Mouse (Mus musculus) MEL (cell line): ENCODE measurements at regions not wholly inside any gene's neighbourhood (a gene's known extent, or its start where the extent isn't known, plus 50 kb on each side); places are given as distances from the start of the nearest gene placed in this dataset.

Experiments
- DNase-seq: peaks from one replicate; pipeline ENCODE4 v3.0.0; 2011; ENCODE audit warnings: low read depth, low spot score
- H3K27ac ChIP-seq: 2 replicates; pipeline ENCODE4 v1.5.1; 2012; ENCODE audit warnings: low read depth, mild to moderate bottlenecking, control low read depth, low read length, moderate library complexity; ENCODE audit not compliant: control insufficient read depth
- H3K27me3 ChIP-seq, 2 experiments: fragments of 150-350 bp in 1 of 2; sonication (generic) in 1 of 2; 2 replicates each; pipeline ENCODE4 v1.6.1; 2012; ENCODE audit warnings: low read length in 2 of 2, mild to moderate bottlenecking in 2 of 2, improper control_type of control experiment in 1 of 2, moderate library complexity in 1 of 2; ENCODE audit not compliant: insufficient read depth in 2 of 2, control insufficient read depth in 1 of 2
- H3K36me3 ChIP-seq, 2 experiments: 2 replicates each; pipeline ENCODE4 v1.6.1; 2012 to 2014; ENCODE audit warnings: low read length in 2 of 2, improper control_type of control experiment in 1 of 2, inconsistent platforms in 1 of 2, mild to moderate bottlenecking in 1 of 2; ENCODE audit not compliant: insufficient read depth in 2 of 2, control insufficient read depth in 1 of 2
- H3K4me1 ChIP-seq, 2 experiments: fragments of 150-350 bp in 1 of 2; sonication (generic) in 1 of 2; 2 replicates each; pipeline ENCODE4 v1.6.1; 2012; ENCODE audit warnings: low read length in 2 of 2, improper control_type of control experiment in 1 of 2, mild to moderate bottlenecking in 1 of 2; ENCODE audit not compliant: insufficient read depth in 2 of 2, control insufficient read depth in 1 of 2
- H3K4me3 ChIP-seq, 2 experiments: fragments of 150-350 bp in 1 of 2; sonication (generic) in 1 of 2; 2 replicates each; pipeline ENCODE4 v1.5.1; 2012; ENCODE audit warnings: low read depth in 2 of 2, low read length in 2 of 2, mild to moderate bottlenecking in 2 of 2, moderate library complexity in 2 of 2, control low read depth in 1 of 2, improper control_type of control experiment in 1 of 2; ENCODE audit not compliant: control insufficient read depth in 1 of 2, insufficient read depth in 1 of 2
- H3K79me2 ChIP-seq: 2 replicates; pipeline ENCODE4 v1.6.1; 2012; ENCODE audit warnings: mild to moderate bottlenecking, low read length, moderate library complexity; ENCODE audit not compliant: control insufficient read depth, poor library complexity, insufficient read depth
- H3K9ac ChIP-seq: 2 replicates; pipeline ENCODE4 v1.6.1; 2012; ENCODE audit warnings: low read depth, mild to moderate bottlenecking, control low read depth, low read length, moderate library complexity; ENCODE audit not compliant: control insufficient read depth, poor library complexity, severe bottlenecking
- H3K9me3 ChIP-seq: fragments of 150-350 bp; sonication (generic); replicated peaks from 2 replicates; pipeline ENCODE4 v1.6.1; 2012; ENCODE audit warnings: mild to moderate bottlenecking, low read length, improper control_type of control experiment, moderate library complexity; ENCODE audit not compliant: insufficient read depth
- CHD1 ChIP-seq: IDR thresholded peaks from 2 replicates; pipeline ENCODE4 v1.6.1; 2012; ENCODE audit warnings: low read depth, mild to moderate bottlenecking, inconsistent platforms, low read length, improper control_type of control experiment
- CHD2 ChIP-seq: IDR thresholded peaks from 2 replicates; pipeline ENCODE4 v1.6.1; 2011; ENCODE audit warnings: low read length, improper control_type of control experiment
- ELF1 ChIP-seq: IDR thresholded peaks from 2 replicates; pipeline ENCODE4 v1.6.1; 2014; ENCODE audit warnings: low read depth, mild to moderate bottlenecking, inconsistent platforms, low read length, improper control_type of control experiment, moderate library complexity
- EP300 ChIP-seq, 2 experiments: IDR thresholded peaks; 2 replicates each; pipeline ENCODE4 v1.6.1; 2011; ENCODE audit warnings: improper control_type of control experiment in 2 of 2, low read length in 2 of 2, low read depth in 1 of 2, mild to moderate bottlenecking in 1 of 2
- ETS1 ChIP-seq: IDR thresholded peaks from 2 replicates; pipeline ENCODE4 v1.6.1; 2012; ENCODE audit warnings: low read depth, mild to moderate bottlenecking, inconsistent platforms, low read length, improper control_type of control experiment, moderate library complexity
- GABPA ChIP-seq: IDR thresholded peaks from 2 replicates; pipeline ENCODE4 v1.6.1; 2012; ENCODE audit warnings: low read depth, mild to moderate bottlenecking, inconsistent platforms, low read length, improper control_type of control experiment, moderate library complexity
- GATA1 ChIP-seq: IDR thresholded peaks from 2 replicates; pipeline ENCODE4 v1.6.1; 2011; ENCODE audit warnings: low read depth, low read length, improper control_type of control experiment
- HCFC1 ChIP-seq: IDR thresholded peaks from 2 replicates; pipeline ENCODE4 v1.6.1; 2012; ENCODE audit warnings: low read depth, mild to moderate bottlenecking, inconsistent platforms, low read length, improper control_type of control experiment, moderate library complexity
- KAT2A ChIP-seq: conservative IDR thresholded peaks from 2 replicates; pipeline ENCODE4 v1.6.1; 2012; ENCODE audit warnings: low read depth, low read length, improper control_type of control experiment, inconsistent platforms
- MAFK ChIP-seq: IDR thresholded peaks from 2 replicates; pipeline ENCODE4 v1.6.1; 2011; ENCODE audit warnings: low read depth, mild to moderate bottlenecking, low read length, improper control_type of control experiment, borderline replicate concordance
- MAX ChIP-seq: IDR thresholded peaks from 2 replicates; pipeline ENCODE4 v1.6.1; 2011; ENCODE audit warnings: low read length, improper control_type of control experiment
- MEF2A ChIP-seq: IDR thresholded peaks from 2 replicates; pipeline ENCODE4 v1.6.1; 2014; ENCODE audit warnings: low read depth, mild to moderate bottlenecking, inconsistent platforms, low read length, improper control_type of control experiment; ENCODE audit not compliant: poor library complexity, insufficient replicate concordance, severe bottlenecking; ENCODE audit errors: extremely low read depth
- MYC ChIP-seq: IDR thresholded peaks from 2 replicates; pipeline ENCODE4 v1.6.1; 2011; ENCODE audit warnings: low read depth, mild to moderate bottlenecking, low read length, improper control_type of control experiment, moderate library complexity
- NELFE ChIP-seq: IDR thresholded peaks from 2 replicates; pipeline ENCODE4 v1.6.1; 2011; ENCODE audit warnings: low read depth, low read length, improper control_type of control experiment
- NRF1 ChIP-seq: IDR thresholded peaks from 2 replicates; pipeline ENCODE4 v1.6.1; 2014; ENCODE audit warnings: low read depth, mild to moderate bottlenecking, inconsistent platforms, low read length, improper control_type of control experiment, moderate library complexity; ENCODE audit not compliant: poor library complexity, insufficient read depth, severe bottlenecking
- POLR2A ChIP-seq, 2 experiments: IDR thresholded peaks; 2 replicates each; pipeline ENCODE4 v1.6.1; 2011 to 2012; ENCODE audit warnings: low read length in 2 of 2, mild to moderate bottlenecking in 2 of 2, control low read depth in 1 of 2, improper control_type of control experiment in 1 of 2, low read depth in 1 of 2, moderate library complexity in 1 of 2; ENCODE audit not compliant: control insufficient read depth in 1 of 2, insufficient read depth in 1 of 2, poor library complexity in 1 of 2
- SIN3A ChIP-seq: IDR thresholded peaks from 2 replicates; pipeline ENCODE4 v1.6.1; 2012; ENCODE audit warnings: low read length, improper control_type of control experiment, inconsistent platforms
- SMC3 ChIP-seq: IDR thresholded peaks from 2 replicates; pipeline ENCODE4 v1.6.1; 2011; ENCODE audit warnings: low read depth, low read length, improper control_type of control experiment
- TBP ChIP-seq: IDR thresholded peaks from 2 replicates; pipeline ENCODE4 v1.8.0; 2011; ENCODE audit warnings: low read depth, low read length, improper control_type of control experiment
- TCF12 ChIP-seq: IDR thresholded peaks from 2 replicates; pipeline ENCODE4 v1.6.1; 2014; ENCODE audit warnings: low read depth, mild to moderate bottlenecking, inconsistent platforms, low read length, improper control_type of control experiment, moderate library complexity
- UBTF ChIP-seq: IDR thresholded peaks from 2 replicates; pipeline ENCODE4 v1.6.1; 2012; ENCODE audit warnings: low read depth, mild to moderate bottlenecking, inconsistent platforms, low read length, improper control_type of control experiment, moderate library complexity, borderline replicate concordance; ENCODE audit not compliant: insufficient read depth
- USF1 ChIP-seq: IDR thresholded peaks from 2 replicates; pipeline ENCODE4 v1.6.1; 2014; ENCODE audit warnings: low read depth, mild to moderate bottlenecking, inconsistent platforms, low read length, improper control_type of control experiment, moderate library complexity
- USF2 ChIP-seq, 2 experiments: IDR thresholded peaks; 2 replicates each; pipeline ENCODE4 v1.6.1; 2011 to 2012; ENCODE audit warnings: improper control_type of control experiment in 2 of 2, low read length in 2 of 2, borderline replicate concordance in 1 of 2, inconsistent platforms in 1 of 2, low read depth in 1 of 2, mild to moderate bottlenecking in 1 of 2; ENCODE audit not compliant: insufficient read depth in 1 of 2
- ZMIZ1 ChIP-seq: IDR thresholded peaks from 2 replicates; pipeline ENCODE4 v1.6.1; 2012; ENCODE audit warnings: low read depth, mild to moderate bottlenecking, inconsistent platforms, low read length, improper control_type of control experiment, moderate library complexity

- Histone ChIP-seq H3K4me1 (no peaks in the 10 kb centered on the region), H3K79me2 (no peaks in the 10 kb centered on the region), H3K4me3 (no peak overlapping the region), H3K27me3 (no peaks in the 10 kb centered on the region), H3K9ac (no peak overlapping the region), H3K9me3 (no peaks in the 10 kb centered on the region), H3K36me3 (no peaks in the 10 kb centered on the region), H3K27ac (no peak overlapping the region)
- DNase-seq, result no peak
- TF ChIP-seq EP300 (IDR thresholded peaks at IDR 0.05; ENCODE audit: low read depth in 1 of 2, low read length in 2 of 2), result no peak
- TF ChIP-seq ELF1, result no peak
- no peak for TF ChIP-seq KAT2A
- no peak for TF ChIP-seq CHD1
- TF ChIP-seq UBTF, result no peak
- no peak for TF ChIP-seq POLR2A (IDR thresholded peaks at IDR 0.05; ENCODE audit: control insufficient read depth in 1 of 2, insufficient read depth in 1 of 2, low read depth in 1 of 2, low read length in 2 of 2, poor library complexity in 1 of 2)
- no peak for TF ChIP-seq NELFE
- TF ChIP-seq CHD2, result no peak
- no peak for TF ChIP-seq GATA1
- TF ChIP-seq USF2 (IDR thresholded peaks at IDR 0.05; ENCODE audit: borderline replicate concordance in 1 of 2, insufficient read depth in 1 of 2, low read depth in 1 of 2, low read length in 2 of 2), result no peak
- no peak for TF ChIP-seq NRF1
- no peak for TF ChIP-seq USF1
- TF ChIP-seq MAX, result no peak
Observed at GRCm38 (mm10) chr2:163143413-163143812, 55.8 kb upstream of the Gtsf1l start.

GRCm38 (mm10) chr2:163146001-163146400, 56.9 kb upstream of the Tox2 start:
- Histone ChIP-seq H3K27ac (no peak overlapping the region), H3K79me2 (no peaks in the 10 kb centered on the region), H3K9me3 (no peaks in the 10 kb centered on the region), H3K4me1 (no peaks in the 10 kb centered on the region), H3K36me3 (no peaks in the 10 kb centered on the region), H3K4me3 (no peak overlapping the region), H3K27me3 (no peaks in the 10 kb centered on the region), H3K9ac (no peak overlapping the region)
- no peak for DNase-seq
- TF ChIP-seq TCF12 (no peak), GATA1 (no peak), USF2 (IDR thresholded peaks at IDR 0.05; ENCODE audit: borderline replicate concordance in 1 of 2, insufficient read depth in 1 of 2, low read depth in 1 of 2, low read length in 2 of 2) (no peak), MYC (no peak), SIN3A (no peak), UBTF (no peak), CHD2 (no peak), ELF1 (no peak), HCFC1 (no peak), CHD1 (no peak), TBP (no peak), SMC3 (no peak), GABPA (no peak), MEF2A (no peak), KAT2A (no peak), MAFK (no peak), NELFE (no peak), ETS1 (no peak), ZMIZ1 (no peak)
